Mouse (Mus musculus) ovary, postnatal 36 days (tissue): ENCODE data around the gene Pfas.
"Not testable (repeated sequence)": the region's sequence is repeated elsewhere in the genome, so short reads cannot be mapped to it uniquely, and the experiment has no call there.

ENCODE experiments used
- DNase-seq: peaks from one replicate; pipeline ENCODE4 v3.0.0; 2022; ENCODE audit warnings: low spot score, mixed read lengths

Gene Pfas

GRCm38 (mm10) chr11:69015644-69016441 lies 7.6 kb upstream of the Pfas start, which contains the start of gene Ctc1:
Ctc1 (plus strand) TSS chr11:69015911.
- peak; percentile 85 for DNase-seq

GRCm38 (mm10) chr11:69012071-69012601 lies 3.9 kb upstream of the Pfas start:
- DNase-seq, result peak; percentile 80

- not testable (repeated sequence) for DNase-seq
Measured at GRCm38 (mm10) chr11:69011445-69011844, 3.2 kb upstream of the Pfas start.

GRCm38 (mm10) chr11:69010400-69011323 lies 2.4 kb upstream of the Pfas start:
- DNase-seq, result no peak

- no peak for DNase-seq
Measured at GRCm38 (mm10) chr11:69009508-69009907, 1.2 kb upstream of the Pfas start.

GRCm38 (mm10) chr11:69006575-69006974 lies 1.7 kb downstream of the Pfas start:
- DNase-seq, result not testable (repeated sequence)

GRCm38 (mm10) chr11:69005193-69005592 lies 3.1 kb downstream of the Pfas start:
- no peak for DNase-seq

- DNase-seq, result peak; percentile 58
Measured at GRCm38 (mm10) chr11:69003592-69003991, 4.7 kb downstream of the Pfas start.

GRCm38 (mm10) chr11:69002782-69003181 lies 5.5 kb downstream of the Pfas start:
- DNase-seq, result not testable (repeated sequence)

- DNase-seq, result no peak
Measured at GRCm38 (mm10) chr11:68997080-68997479, 11.2 kb downstream of the Pfas start.

GRCm38 (mm10) chr11:68994377-68994776 lies 13.9 kb downstream of the Pfas start:
- DNase-seq, result no peak

- no peak for DNase-seq
Measured at GRCm38 (mm10) chr11:68993122-68993521, 15.1 kb downstream of the Pfas start.

- DNase-seq, result no peak
Measured at GRCm38 (mm10) chr11:68988341-68988740, 19.9 kb downstream of the Pfas start.

GRCm38 (mm10) chr11:68987365-68987882 lies 20.8 kb downstream of the Pfas start:
- no peak for DNase-seq

GRCm38 (mm10) chr11:68982639-68983369 lies 25.5 kb downstream of the Pfas start:
- peak; percentile 80 for DNase-seq

GRCm38 (mm10) chr11:68980919-68981318 lies 27.3 kb downstream of the Pfas start:
- no peak for DNase-seq

- no peak for DNase-seq
Measured at GRCm38 (mm10) chr11:68979320-68979733, 28.9 kb downstream of the Pfas start.

GRCm38 (mm10) chr11:68975601-68976000 lies 32.7 kb downstream of the Pfas start:
- DNase-seq, result no peak

- no peak for DNase-seq
Measured at GRCm38 (mm10) chr11:68975085-68975484, 33.2 kb downstream of the Pfas start, which contains the start of gene Rangrf. Rangrf (minus strand) TSS chr11:68975185.

GRCm38 (mm10) chr11:68974059-68974450 lies 34.2 kb downstream of the Pfas start:
- DNase-seq, result no peak
